ENCODE assay signal across 8 mouse cellular contexts in genomic region chr4:101168189-101168778, GRCm38 (mm10).
DNase-seq lines count a peak whose midpoint lies in the region; ATAC-seq and TF ChIP-seq lines count a peak whose summit lies in the region.

No protein-coding gene starts in this region.

- H3K9me3 ChIP-seq in embryonic facial prominence, embryonic 10.5 days: no peaks in the 10 kb centered on the region
- H3K9me3 ChIP-seq in liver, embryonic 13.5 days (replicated peaks): no peaks in the 10 kb centered on the region
- H3K9me3 ChIP-seq in neural tube, embryonic 14.5 days (ENCODE audit: control insufficient read depth, low read length): no peaks in the 10 kb centered on the region

- peaks cover 46% of the 10 kb centered on the region for H3K36me3 ChIP-seq in embryonic facial prominence, embryonic 10.5 days (replicated peaks)
- peaks cover 79% of the 10 kb centered on the region for H3K36me3 ChIP-seq in liver, embryonic 13.5 days
- peaks cover 6% of the 10 kb centered on the region; the same call in 1 of the 2 replicates for H3K36me3 ChIP-seq in neural tube, embryonic 14.5 days (ENCODE audit: control insufficient read depth, insufficient read depth, low read length)

- peak; percentile 53 for ATAC-seq in liver, embryonic 13.5 days (ENCODE audit: low read depth)
- peak; percentile 89 for ATAC-seq in neural tube, embryonic 14.5 days (ENCODE audit: low read depth)

- no peak overlapping the region for H3K9ac ChIP-seq in liver, embryonic 13.5 days
- H3K9ac ChIP-seq in neural tube, embryonic 14.5 days (replicated peaks; ENCODE audit: low read depth, low read length): no peak overlapping the region

- H3K4me2 ChIP-seq in liver, embryonic 13.5 days: no peak overlapping the region
- no peak overlapping the region for H3K4me2 ChIP-seq in neural tube, embryonic 14.5 days (ENCODE audit: low read depth, low read length)

- WGBS in embryonic facial prominence, embryonic 10.5 days: 55% methylated on average over 6 of the region's 6 CpGs
- 45% methylated on average over 6 of the region's 6 CpGs for WGBS in liver, embryonic 13.5 days (ENCODE audit: insufficient replicate concordance)
- WGBS in neural tube, embryonic 14.5 days: 54% methylated on average over 6 of the region's 6 CpGs

- peak; percentile 41 to 45 for DNase-seq in layer of hippocampus, adult 2 months (ENCODE audit: low spot score in 2 of 2)
- no peak for DNase-seq in layer of hippocampus, adult 9-10 months (ENCODE audit: low spot score)
- peak; percentile 42 for DNase-seq in ZHBTc4 (ENCODE audit: low read depth, low spot score)
- DNase-seq in embryonic facial prominence, embryonic 10.5 days (ENCODE audit: low spot score): peak; percentile 14
- DNase-seq in induced T-regulatory cell, adult 2 months (ENCODE audit: low read depth): peak; percentile 80
- no peak for DNase-seq in liver, embryonic 13.5 days
- no peak for DNase-seq in frontal cortex, postnatal 36 days (ENCODE audit: low spot score in 2 of 2)

- no peaks in the 10 kb centered on the region for H3K27me3 ChIP-seq in embryonic facial prominence, embryonic 10.5 days (replicated peaks; ENCODE audit: low read depth, poor library complexity, severe bottlenecking)
- H3K27me3 ChIP-seq in liver, embryonic 13.5 days: no peaks in the 10 kb centered on the region
- no peaks in the 10 kb centered on the region for H3K27me3 ChIP-seq in neural tube, embryonic 14.5 days (ENCODE audit: control insufficient read depth, insufficient read depth, low read length)

- TF ChIP-seq CTCF in layer of hippocampus, adult 2 months (conservative IDR thresholded peaks at IDR 0.05): peak; percentile 86

- H3K4me1 ChIP-seq in embryonic facial prominence, embryonic 10.5 days: no peaks in the 10 kb centered on the region
- H3K4me1 ChIP-seq in liver, embryonic 13.5 days (replicated peaks): peaks cover 4% of the 10 kb centered on the region; the same call in 1 of the 2 replicates
- no peaks in the 10 kb centered on the region for H3K4me1 ChIP-seq in neural tube, embryonic 14.5 days (ENCODE audit: control insufficient read depth, insufficient read depth, low read length)

- no peak overlapping the region for H3K4me3 ChIP-seq in layer of hippocampus, adult 2 months
- H3K4me3 ChIP-seq in embryonic facial prominence, embryonic 10.5 days: no peak overlapping the region
- H3K4me3 ChIP-seq in liver, embryonic 13.5 days (replicated peaks): no peak overlapping the region
- no peak overlapping the region for H3K4me3 ChIP-seq in neural tube, embryonic 14.5 days (ENCODE audit: low read depth, low read length)

- H3K27ac ChIP-seq in layer of hippocampus, adult 2 months: no peak overlapping the region; the same call in 1 of the 2 replicates
- no peak overlapping the region for H3K27ac ChIP-seq in embryonic facial prominence, embryonic 10.5 days (replicated peaks)
- no peak overlapping the region for H3K27ac ChIP-seq in liver, embryonic 13.5 days
- no peak overlapping the region for H3K27ac ChIP-seq in neural tube, embryonic 14.5 days (ENCODE audit: low read depth, low read length)

Comparison
In these comparisons a context has a peak if more than half of its experiments do, and no peak if none do; other contexts are left out.
1. DNase-seq: peak in layer of hippocampus, adult 2 months (2 of 2), ZHBTc4 (single experiment), embryonic facial prominence, embryonic 10.5 days (single experiment) and induced T-regulatory cell, adult 2 months (single experiment); none in layer of hippocampus, adult 9-10 months (single experiment), liver, embryonic 13.5 days (single experiment) and frontal cortex, postnatal 36 days (0 of 2).